Mouse (Mus musculus): ENCODE data around the gene Hs2st1. TPM values are rescaled to one million over a fixed set of nuclear protein-coding genes. Genes with fewer than 3 reads are reported as not detected.
A peak's percentile ranks its signal among the peaks of the same experiment; 100 is the strongest.

Gene Hs2st1
- total and polyA plus RNA-seq, 2 experiments from 2014 or later = 11.1 to 38.8 TPM

DNA sequence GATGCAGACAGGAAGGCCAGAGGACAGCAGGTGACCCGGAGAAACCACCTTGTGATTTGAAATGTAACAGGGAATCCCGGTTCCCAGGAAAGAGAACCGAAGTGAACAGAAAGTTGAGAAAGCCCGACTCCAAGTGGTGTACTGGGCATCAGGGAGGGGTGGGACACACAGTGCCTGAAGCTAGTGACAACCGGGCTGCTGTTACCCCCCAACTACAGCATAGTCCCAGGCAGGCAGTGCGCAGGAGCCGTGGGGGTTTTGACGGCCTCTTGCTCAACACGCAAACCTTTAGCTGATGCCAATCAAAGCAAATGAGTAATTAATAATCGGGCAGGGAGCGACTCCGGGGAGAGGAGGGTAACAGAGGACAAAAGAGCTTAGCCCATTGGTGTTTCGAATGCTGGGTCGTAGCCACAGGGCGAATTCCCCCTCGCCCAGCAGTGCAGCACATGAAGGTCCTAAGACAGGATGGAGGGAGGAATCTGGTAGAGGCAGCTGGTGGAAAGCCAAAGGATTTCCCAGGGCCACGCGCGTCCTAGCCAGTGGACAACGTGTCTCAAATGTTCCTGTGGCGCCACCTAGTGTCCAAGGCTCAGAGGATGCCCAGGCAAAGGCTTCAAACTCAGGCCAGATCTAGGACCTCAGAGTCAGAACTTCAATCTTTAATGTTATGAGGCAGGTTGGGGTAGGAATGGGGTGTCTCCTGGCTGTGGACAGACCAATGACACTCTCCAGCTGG lies 170.5 kb downstream of the Hs2st1 start:
- H3K36me3 ChIP-seq (ENCODE audit: insufficient read depth, low read length) = no peaks in the 10 kb centered on the region
- peak; percentile 97 for TF ChIP-seq CTCF (IDR thresholded peaks at IDR 0.05; ENCODE audit: low read depth)
- peak; percentile 91 for ATAC-seq
- H3K27ac ChIP-seq = no peak overlapping the region
- H3K27me3 ChIP-seq (ENCODE audit: insufficient read depth, low read length) = no peaks in the 10 kb centered on the region
- 18% methylated on average over 21 of the region's 21 CpGs for WGBS
- no peaks in the 10 kb centered on the region for H3K9me3 ChIP-seq (ENCODE audit: low read length)
- DNase-seq (ENCODE audit: low spot score) = peak; percentile 96
- peak overlapping the region; percentile 40; the same call in 1 of the 2 replicates for H3K9ac ChIP-seq (replicated peaks; ENCODE audit: low read length)
- H3K4me3 ChIP-seq (ENCODE audit: low read length) = peak overlapping the region; percentile 27
- H3K4me1 ChIP-seq (ENCODE audit: insufficient read depth, low read length) = no peaks in the 10 kb centered on the region
- peak overlapping the region; percentile 68 for H3K4me2 ChIP-seq (ENCODE audit: low read depth, low read length)

DNA sequence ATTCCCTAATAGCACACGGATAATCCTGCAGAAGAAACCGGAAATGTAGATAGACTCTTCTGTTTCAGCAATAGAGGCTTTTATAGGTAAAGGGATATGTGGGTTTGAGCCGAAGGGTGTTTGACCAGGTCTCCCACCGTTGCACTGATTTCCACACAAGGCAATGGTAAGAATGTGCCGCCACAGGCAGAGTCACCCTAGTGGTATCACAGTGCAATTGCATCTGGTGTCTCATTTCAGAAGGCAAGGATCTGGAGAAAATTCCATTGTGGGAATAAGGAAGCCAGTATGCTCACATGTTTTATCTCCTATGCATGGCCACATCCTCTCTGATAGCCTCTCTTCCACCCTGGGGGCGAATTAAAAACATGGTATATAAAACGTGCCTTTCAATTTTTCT lies 171.8 kb downstream of the Hs2st1 start:
- no peaks in the 10 kb centered on the region for H3K27me3 ChIP-seq (ENCODE audit: insufficient read depth, low read length)
- peak; percentile 53 for TF ChIP-seq CTCF (IDR thresholded peaks at IDR 0.05; ENCODE audit: low read depth)
- 85% methylated on average over 7 of the region's 7 CpGs for WGBS

DNA sequence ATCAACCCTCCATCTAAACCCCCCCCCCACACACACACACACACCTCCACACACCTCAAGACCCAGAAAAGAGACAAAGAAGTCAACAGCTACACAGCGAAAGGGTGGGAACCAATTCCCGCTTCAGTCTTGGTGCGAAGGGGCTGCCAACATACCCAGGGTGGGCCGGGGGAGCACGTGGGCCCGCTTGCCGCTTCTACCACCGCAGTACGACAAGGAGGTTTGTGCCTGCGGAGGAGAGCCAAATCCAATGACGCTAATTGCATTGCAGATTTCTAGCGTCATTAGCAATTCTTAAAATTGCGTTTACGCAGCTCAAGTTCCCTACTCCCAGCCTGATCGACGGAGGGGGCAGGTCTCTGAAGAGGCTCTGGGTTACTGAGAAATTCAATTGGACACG lies 173.5 kb downstream of the Hs2st1 start:
- no peaks in the 10 kb centered on the region for H3K36me3 ChIP-seq (ENCODE audit: insufficient read depth, low read length)
- no peak for DNase-seq (ENCODE audit: low spot score)
- no peak for ATAC-seq
- no peak overlapping the region for H3K4me3 ChIP-seq (ENCODE audit: low read length)
- H3K27me3 ChIP-seq (ENCODE audit: insufficient read depth, low read length) = no peaks in the 10 kb centered on the region
- H3K9ac ChIP-seq (replicated peaks; ENCODE audit: low read length) = no peak overlapping the region
- no peaks in the 10 kb centered on the region for H3K4me1 ChIP-seq (ENCODE audit: insufficient read depth, low read length)
- no peaks in the 10 kb centered on the region for H3K9me3 ChIP-seq (ENCODE audit: low read length)
- H3K4me2 ChIP-seq (ENCODE audit: low read depth, low read length) = no peak overlapping the region
- 62% methylated on average over 17 of the region's 17 CpGs for WGBS
- H3K27ac ChIP-seq = no peak overlapping the region
- TF ChIP-seq CTCF (IDR thresholded peaks at IDR 0.05; ENCODE audit: low read depth) = no peak

More for the DNA sequence above, 171.8 kb downstream of the Hs2st1 start:
- Histone ChIP-seq H3K4me3 (ENCODE audit: low read length) (no peak overlapping the region), H3K27ac (no peak overlapping the region), H3K9ac (replicated peaks; ENCODE audit: low read length) (no peak overlapping the region), H3K4me2 (ENCODE audit: low read depth, low read length) (no peak overlapping the region), H3K36me3 (ENCODE audit: insufficient read depth, low read length) (no peaks in the 10 kb centered on the region), H3K4me1 (ENCODE audit: insufficient read depth, low read length) (no peaks in the 10 kb centered on the region), H3K9me3 (ENCODE audit: low read length) (no peaks in the 10 kb centered on the region)
- ATAC-seq (no peak), DNase-seq (ENCODE audit: low spot score) (no peak)

DNA sequence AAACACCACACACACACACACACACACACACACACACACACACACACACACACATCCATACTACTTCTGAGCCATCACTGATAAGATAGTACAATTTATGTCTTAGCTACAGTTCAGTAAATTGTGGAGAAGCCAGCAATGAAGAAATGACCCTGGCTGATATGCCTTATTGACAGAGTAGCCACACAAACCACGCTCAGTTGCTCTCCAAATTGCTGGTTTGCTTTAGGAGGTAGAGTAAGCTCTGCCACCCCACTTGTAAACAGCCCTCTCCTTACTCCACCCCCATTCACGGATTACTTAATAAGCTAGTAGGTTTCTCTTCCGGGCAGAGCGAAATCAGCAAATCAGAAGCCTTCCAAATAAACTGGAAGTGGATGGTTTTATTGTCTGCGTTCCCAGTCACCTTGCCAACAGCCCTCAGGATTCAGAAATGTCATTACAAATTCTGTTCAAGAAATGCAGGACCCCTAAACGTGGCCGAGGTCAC lies 175.5 kb downstream of the Hs2st1 start:
- H3K9me3 ChIP-seq (ENCODE audit: low read length) = no peaks in the 10 kb centered on the region
- TF ChIP-seq CTCF (IDR thresholded peaks at IDR 0.05; ENCODE audit: low read depth) = no peak
- no peaks in the 10 kb centered on the region for H3K4me1 ChIP-seq (ENCODE audit: insufficient read depth, low read length)
- 55% methylated on average over 7 of the region's 7 CpGs for WGBS
- H3K9ac ChIP-seq (replicated peaks; ENCODE audit: low read length) = no peak overlapping the region
- ATAC-seq = no peak
- H3K27ac ChIP-seq = no peak overlapping the region
- no peaks in the 10 kb centered on the region for H3K27me3 ChIP-seq (ENCODE audit: insufficient read depth, low read length)
- no peaks in the 10 kb centered on the region for H3K36me3 ChIP-seq (ENCODE audit: insufficient read depth, low read length)
- no peak for DNase-seq (ENCODE audit: low spot score)
- no peak overlapping the region for H3K4me3 ChIP-seq (ENCODE audit: low read length)
- no peak overlapping the region for H3K4me2 ChIP-seq (ENCODE audit: low read depth, low read length)

DNA sequence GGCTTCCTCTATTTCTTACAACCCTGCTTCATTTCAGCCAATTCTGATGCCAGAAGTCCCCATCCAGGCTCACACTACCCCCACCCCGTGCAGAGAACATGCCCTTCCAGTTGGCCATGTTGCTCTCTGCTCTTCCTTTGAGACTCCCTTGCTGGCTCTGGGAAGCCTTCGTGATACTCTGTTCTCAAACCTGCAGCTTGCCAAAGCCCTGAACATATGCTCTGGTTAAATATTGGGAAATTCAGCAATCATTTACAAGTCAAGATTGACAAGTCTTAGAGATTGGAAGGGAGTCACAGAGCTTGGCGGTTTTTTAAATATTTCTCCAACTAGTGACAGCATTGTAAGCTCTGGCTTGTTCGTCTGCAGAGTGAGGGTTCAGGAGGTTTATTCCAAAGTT lies 183.5 kb downstream of the Hs2st1 start:
- no peaks in the 10 kb centered on the region for H3K27me3 ChIP-seq (ENCODE audit: insufficient read depth, low read length)
- H3K4me2 ChIP-seq (ENCODE audit: low read depth, low read length) = no peak overlapping the region
- no peak overlapping the region for H3K4me3 ChIP-seq (ENCODE audit: low read length)
- H3K9ac ChIP-seq (replicated peaks; ENCODE audit: low read length) = no peak overlapping the region
- H3K36me3 ChIP-seq (ENCODE audit: insufficient read depth, low read length) = no peaks in the 10 kb centered on the region
- H3K9me3 ChIP-seq (ENCODE audit: low read length) = no peaks in the 10 kb centered on the region
- 80% methylated on average over 4 of the region's 4 CpGs for WGBS
- H3K4me1 ChIP-seq (ENCODE audit: insufficient read depth, low read length) = no peaks in the 10 kb centered on the region
- ATAC-seq (no peak), DNase-seq (ENCODE audit: low spot score) (no peak)
- no peak overlapping the region for H3K27ac ChIP-seq
- no peak for TF ChIP-seq CTCF (IDR thresholded peaks at IDR 0.05; ENCODE audit: low read depth)

DNA sequence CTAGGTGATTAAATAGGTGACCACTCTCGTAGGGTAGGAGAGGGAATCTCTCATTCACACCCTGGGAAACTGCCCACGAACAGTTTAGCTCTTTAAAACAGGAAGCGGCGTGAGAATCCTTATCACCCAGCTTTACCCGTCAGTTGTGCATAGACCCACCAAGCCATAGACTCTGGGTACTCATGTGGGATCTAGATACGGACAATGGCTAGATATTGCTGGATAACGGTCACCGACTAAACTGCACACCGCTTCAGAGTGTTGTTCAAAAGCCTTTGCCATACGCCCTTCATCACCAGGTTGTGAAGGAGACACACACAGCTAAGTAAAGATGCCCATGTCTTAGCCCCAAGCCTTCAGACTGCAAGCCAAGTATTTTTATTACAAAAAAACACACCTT lies 185.3 kb downstream of the Hs2st1 start:
- H3K9me3 ChIP-seq (ENCODE audit: low read length) = no peaks in the 10 kb centered on the region
- H3K4me2 ChIP-seq (ENCODE audit: low read depth, low read length) = no peak overlapping the region
- H3K4me3 ChIP-seq (ENCODE audit: low read length) = no peak overlapping the region
- no peaks in the 10 kb centered on the region for H3K4me1 ChIP-seq (ENCODE audit: insufficient read depth, low read length)
- 92% methylated on average over 10 of the region's 10 CpGs for WGBS
- no peak for DNase-seq (ENCODE audit: low spot score)
- H3K27ac ChIP-seq = no peak overlapping the region
- no peak overlapping the region for H3K9ac ChIP-seq (replicated peaks; ENCODE audit: low read length)
- H3K27me3 ChIP-seq (ENCODE audit: insufficient read depth, low read length) = no peaks in the 10 kb centered on the region
- no peak for ATAC-seq
- H3K36me3 ChIP-seq (ENCODE audit: insufficient read depth, low read length) = no peaks in the 10 kb centered on the region
- no peak for TF ChIP-seq CTCF (IDR thresholded peaks at IDR 0.05; ENCODE audit: low read depth)

DNA sequence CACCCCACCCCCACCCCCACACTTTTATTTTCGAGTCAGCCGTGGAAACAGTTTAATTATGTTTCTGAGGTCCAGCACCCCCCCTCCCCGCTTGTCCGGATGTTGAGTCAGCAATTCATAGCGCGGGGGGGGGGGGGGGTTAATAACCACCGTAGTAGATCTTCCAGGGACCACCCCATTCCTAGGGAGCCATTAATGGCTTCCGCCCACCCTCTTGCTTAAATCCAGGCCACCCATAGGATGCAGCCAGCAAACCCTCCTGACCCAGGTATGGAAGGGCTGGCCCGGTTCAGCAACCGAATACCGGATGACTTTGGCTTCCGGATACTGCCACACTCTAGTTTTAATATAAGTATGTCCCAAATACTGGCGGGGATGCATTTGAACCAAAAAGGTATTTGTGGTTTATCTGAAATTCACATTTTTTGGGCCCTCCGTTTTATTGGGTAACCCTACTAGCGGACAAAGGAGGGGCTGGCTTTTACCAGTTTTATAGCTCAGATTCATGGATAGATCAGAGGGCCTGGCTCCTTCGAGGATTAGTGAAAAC lies 188.5 kb downstream of the Hs2st1 start:
- Histone ChIP-seq H3K9ac (replicated peaks; ENCODE audit: low read length) (no peak overlapping the region), H3K4me2 (ENCODE audit: low read depth, low read length) (peak overlapping the region; percentile 46), H3K27ac (no peak overlapping the region), H3K36me3 (ENCODE audit: insufficient read depth, low read length) (no peaks in the 10 kb centered on the region), H3K27me3 (ENCODE audit: insufficient read depth, low read length) (no peaks in the 10 kb centered on the region), H3K4me3 (ENCODE audit: low read length) (no peak overlapping the region), H3K4me1 (ENCODE audit: insufficient read depth, low read length) (peaks cover 4% of the 10 kb centered on the region; the same call in 1 of the 2 replicates), H3K9me3 (ENCODE audit: low read length) (no peaks in the 10 kb centered on the region)
- ATAC-seq (no peak), DNase-seq (ENCODE audit: low spot score) (no peak)
- WGBS = 57% methylated on average over 12 of the region's 16 CpGs
- TF ChIP-seq CTCF (IDR thresholded peaks at IDR 0.05; ENCODE audit: low read depth) = no peak

Data from hindbrain, postnatal 0 days (tissue).